Mouse (Mus musculus) embryonic facial prominence, embryonic 15.5 days (tissue): Measurements from ENCODE around the gene Ppp2r2c. TPM values are rescaled to one million over a fixed set of nuclear protein-coding genes. Genes with fewer than 3 reads are reported as not detected.
A peak's percentile ranks its signal among the peaks of the same experiment; 100 is the strongest.

Source experiments
- ATAC-seq: fragments of 200-750 bp; cut with Nextera tagmentation; 2 replicates; pipeline ENCODE4 v1.8.0; 2017; ENCODE audit warnings: low read depth, moderate TSS enrichment; ENCODE audit not compliant: insufficient number of reproducible peaks, low FRiP score, low TSS enrichment
- H3K27ac ChIP-seq: fragments of 300-500 bp; sonication (generic); replicated peaks from 2 replicates; pipeline ENCODE4 v1.5.1; 2015; ENCODE audit warnings: mild to moderate bottlenecking, inconsistent platforms
- H3K27me3 ChIP-seq: fragments of 300-500 bp; sonication (generic); 2 replicates; pipeline ENCODE4 v1.6.1; 2015; ENCODE audit warnings: inconsistent platforms
- H3K36me3 ChIP-seq: fragments of 300-500 bp; sonication (generic); 2 replicates; pipeline ENCODE4 v1.6.1; 2015; ENCODE audit warnings: mild to moderate bottlenecking, inconsistent platforms
- H3K4me1 ChIP-seq: fragments of 300-500 bp; sonication (generic); 2 replicates; pipeline ENCODE4 v1.6.1; 2015; ENCODE audit warnings: inconsistent platforms
- H3K4me2 ChIP-seq: fragments of 300-500 bp; sonication (generic); replicated peaks from 2 replicates; pipeline ENCODE4 v1.6.1; 2015; ENCODE audit warnings: mild to moderate bottlenecking, inconsistent platforms
- H3K4me3 ChIP-seq: fragments of 300-500 bp; sonication (generic); replicated peaks from 2 replicates; pipeline ENCODE4 v1.5.1; 2015; ENCODE audit warnings: mild to moderate bottlenecking, inconsistent platforms
- H3K9ac ChIP-seq: fragments of 300-500 bp; sonication (generic); 2 replicates; pipeline ENCODE4 v1.6.1; 2015; ENCODE audit warnings: inconsistent platforms
- H3K9me3 ChIP-seq: fragments of 300-500 bp; sonication (generic); replicated peaks from 2 replicates; pipeline ENCODE4 v1.6.1; 2016; ENCODE audit warnings: inconsistent platforms
- WGBS: fragments of 180-500 bp; shearing (Covaris S2); methylation state at CpG from one replicate; pipeline ENCODE4 v1.1.7; 2015; 5-methylcytosine and 5-hydroxymethylcytosine counted together
- polyA plus RNA-seq: library from polyadenylated mRNA; unstranded; fragments of >200 nt; fragmentation: Nextera tagmentation; extraction: Ambion mirVana; gene quantifications from 2 replicates; pipeline ENCODE4 v1.2.1, GENCODE M21; 2015

Gene Ppp2r2c
- polyA plus RNA-seq, 1 experiment from 2014 or later = 1.0 TPM

GRCm38 (mm10) chr5:36841701-36842100 lies 26.6 kb upstream of the Ppp2r2c start:
- Histone ChIP-seq H3K4me3 (no peak overlapping the region), H3K27ac (no peak overlapping the region), H3K9me3 (no peaks in the 10 kb centered on the region), H3K9ac (no peak overlapping the region), H3K4me1 (peaks cover 8% of the 10 kb centered on the region; the same call in 1 of the 2 replicates), H3K36me3 (no peaks in the 10 kb centered on the region), H3K4me2 (no peak overlapping the region), H3K27me3 (no peaks in the 10 kb centered on the region)
- 32% methylated on average over 1 of the region's 1 CpGs for WGBS
- ATAC-seq = no peak

GRCm38 (mm10) chr5:36844490-36844889 lies 23.8 kb upstream of the Ppp2r2c start:
- no peaks in the 10 kb centered on the region for H3K9me3 ChIP-seq
- H3K4me3 ChIP-seq = no peak overlapping the region
- no peak overlapping the region for H3K4me2 ChIP-seq
- H3K27ac ChIP-seq = no peak overlapping the region
- H3K9ac ChIP-seq = no peak overlapping the region
- 76% methylated on average over 10 of the region's 10 CpGs for WGBS
- no peaks in the 10 kb centered on the region for H3K27me3 ChIP-seq
- H3K4me1 ChIP-seq = peaks cover 8% of the 10 kb centered on the region; the same call in 1 of the 2 replicates
- no peaks in the 10 kb centered on the region for H3K36me3 ChIP-seq
- ATAC-seq = no peak

- no peak for ATAC-seq
- H3K4me2 ChIP-seq = no peak overlapping the region
- no peaks in the 10 kb centered on the region for H3K36me3 ChIP-seq
- peaks cover 5% of the 10 kb centered on the region; the same call in 1 of the 2 replicates for H3K27me3 ChIP-seq
- H3K9ac ChIP-seq = no peak overlapping the region
- no peaks in the 10 kb centered on the region for H3K9me3 ChIP-seq
- H3K4me1 ChIP-seq = 0 out of 2 replicates have a peak, but pooled peaks cover 4% of the 10 kb centered on the region
- H3K27ac ChIP-seq = no peak overlapping the region
- no peak overlapping the region for H3K4me3 ChIP-seq
- 59% methylated on average over 4 of the region's 4 CpGs for WGBS
These were observed 16.7 kb upstream of the Ppp2r2c start for GRCm38 (mm10) chr5:36851572-36851971.

- no peak overlapping the region for H3K27ac ChIP-seq
- 0 out of 2 replicates have a peak, but pooled peaks cover under 1% of the 10 kb centered on the region for H3K4me1 ChIP-seq
- no peaks in the 10 kb centered on the region for H3K9me3 ChIP-seq
- no peak overlapping the region for H3K4me3 ChIP-seq
- no peak overlapping the region for H3K4me2 ChIP-seq
- H3K36me3 ChIP-seq = no peaks in the 10 kb centered on the region
- WGBS = 79% methylated on average over 3 of the region's 3 CpGs
- no peak overlapping the region for H3K9ac ChIP-seq
- H3K27me3 ChIP-seq = peaks cover 5% of the 10 kb centered on the region; the same call in 1 of the 2 replicates
- no peak for ATAC-seq
These were observed 13.1 kb upstream of the Ppp2r2c start for GRCm38 (mm10) chr5:36855180-36855579.

GRCm38 (mm10) chr5:36856529-36856928 lies 11.8 kb upstream of the Ppp2r2c start:
- WGBS = 84% methylated on average over 7 of the region's 7 CpGs

GRCm38 (mm10) chr5:36857546-36857945 lies 10.8 kb upstream of the Ppp2r2c start:
- no peak for ATAC-seq
- no peak overlapping the region for H3K27ac ChIP-seq
- H3K4me1 ChIP-seq = no peaks in the 10 kb centered on the region
- no peaks in the 10 kb centered on the region for H3K36me3 ChIP-seq
- peaks cover 5% of the 10 kb centered on the region; the same call in 1 of the 2 replicates for H3K27me3 ChIP-seq
- 78% methylated on average over 5 of the region's 5 CpGs for WGBS
- H3K4me2 ChIP-seq = no peak overlapping the region
- H3K4me3 ChIP-seq = no peak overlapping the region
- H3K9me3 ChIP-seq = no peaks in the 10 kb centered on the region
- no peak overlapping the region for H3K9ac ChIP-seq

More at GRCm38 (mm10) chr5:36856529-36856928, 11.8 kb upstream of the Ppp2r2c start:
- H3K9me3 ChIP-seq = no peaks in the 10 kb centered on the region
- H3K4me3 ChIP-seq = no peak overlapping the region
- H3K36me3 ChIP-seq = no peaks in the 10 kb centered on the region
- no peak overlapping the region for H3K27ac ChIP-seq
- peaks cover 5% of the 10 kb centered on the region; the same call in 1 of the 2 replicates for H3K27me3 ChIP-seq
- no peak for ATAC-seq
- H3K4me2 ChIP-seq = no peak overlapping the region
- H3K4me1 ChIP-seq = no peaks in the 10 kb centered on the region
- no peak overlapping the region for H3K9ac ChIP-seq

- H3K27ac ChIP-seq = no peak overlapping the region
- no peaks in the 10 kb centered on the region for H3K36me3 ChIP-seq
- no peak overlapping the region for H3K4me3 ChIP-seq
- no peaks in the 10 kb centered on the region for H3K9me3 ChIP-seq
- H3K27me3 ChIP-seq = peaks cover 25% of the 10 kb centered on the region
- H3K4me1 ChIP-seq = no peaks in the 10 kb centered on the region
- no peak overlapping the region for H3K4me2 ChIP-seq
- WGBS = 83% methylated on average over 2 of the region's 2 CpGs
- ATAC-seq = no peak
- H3K9ac ChIP-seq = no peak overlapping the region
These were observed 7.2 kb upstream of the Ppp2r2c start for GRCm38 (mm10) chr5:36861084-36861483.

GRCm38 (mm10) chr5:36866701-36867250 lies 1.5 kb upstream of the Ppp2r2c start:
- H3K9me3 ChIP-seq = no peaks in the 10 kb centered on the region

GRCm38 (mm10) chr5:36867561-36867960 lies 752 bp upstream of the Ppp2r2c start:
- H3K4me2 ChIP-seq = no peak overlapping the region
- peaks cover 88% of the 10 kb centered on the region for H3K27me3 ChIP-seq
- no peaks in the 10 kb centered on the region for H3K9me3 ChIP-seq
- no peaks in the 10 kb centered on the region for H3K36me3 ChIP-seq
- ATAC-seq = no peak
- H3K27ac ChIP-seq = no peak overlapping the region
- 7% methylated on average over 6 of the region's 6 CpGs for WGBS
- peaks cover 23% of the 10 kb centered on the region for H3K4me1 ChIP-seq
- no peak overlapping the region for H3K9ac ChIP-seq
- no peak overlapping the region for H3K4me3 ChIP-seq

More at GRCm38 (mm10) chr5:36866701-36867250, 1.5 kb upstream of the Ppp2r2c start:
- no peak overlapping the region for H3K27ac ChIP-seq
- 61% methylated on average over 7 of the region's 7 CpGs for WGBS
- peak; percentile 22; the same call in 1 of the 2 replicates for ATAC-seq
- H3K36me3 ChIP-seq = no peaks in the 10 kb centered on the region
- H3K4me3 ChIP-seq = no peak overlapping the region
- peaks cover 23% of the 10 kb centered on the region for H3K4me1 ChIP-seq
- no peak overlapping the region for H3K4me2 ChIP-seq
- H3K27me3 ChIP-seq = peaks cover 82% of the 10 kb centered on the region
- no peak overlapping the region for H3K9ac ChIP-seq

- H3K4me3 ChIP-seq = peak overlapping the region; percentile 43
- peak overlapping the region; percentile 85 for H3K4me2 ChIP-seq
- no peaks in the 10 kb centered on the region for H3K9me3 ChIP-seq
- peaks cover 23% of the 10 kb centered on the region for H3K4me1 ChIP-seq
- 2% methylated on average over 7 of the region's 7 CpGs for WGBS
- H3K9ac ChIP-seq = no peak overlapping the region
- no peak overlapping the region for H3K27ac ChIP-seq
- no peak for ATAC-seq
- peaks cover 94% of the 10 kb centered on the region for H3K27me3 ChIP-seq
- H3K36me3 ChIP-seq = no peaks in the 10 kb centered on the region
These were observed 869 bp downstream of the Ppp2r2c start for GRCm38 (mm10) chr5:36869186-36869577.

GRCm38 (mm10) chr5:36869578-36870236 lies 1.4 kb downstream of the Ppp2r2c start:
- Histone ChIP-seq H3K9ac (no peak overlapping the region), H3K4me3 (peak overlapping the region; percentile 43), H3K27me3 (peaks cover 93% of the 10 kb centered on the region), H3K27ac (no peak overlapping the region), H3K9me3 (no peaks in the 10 kb centered on the region), H3K36me3 (no peaks in the 10 kb centered on the region), H3K4me1 (peaks cover 23% of the 10 kb centered on the region), H3K4me2 (peak overlapping the region; percentile 85)
- ATAC-seq = no peak
- under 1% methylated on average over 56 of the region's 56 CpGs for WGBS
